Mouse (Mus musculus): Measurements from ENCODE around the gene Cybrd1.

Cybrd1 gene

DNA sequence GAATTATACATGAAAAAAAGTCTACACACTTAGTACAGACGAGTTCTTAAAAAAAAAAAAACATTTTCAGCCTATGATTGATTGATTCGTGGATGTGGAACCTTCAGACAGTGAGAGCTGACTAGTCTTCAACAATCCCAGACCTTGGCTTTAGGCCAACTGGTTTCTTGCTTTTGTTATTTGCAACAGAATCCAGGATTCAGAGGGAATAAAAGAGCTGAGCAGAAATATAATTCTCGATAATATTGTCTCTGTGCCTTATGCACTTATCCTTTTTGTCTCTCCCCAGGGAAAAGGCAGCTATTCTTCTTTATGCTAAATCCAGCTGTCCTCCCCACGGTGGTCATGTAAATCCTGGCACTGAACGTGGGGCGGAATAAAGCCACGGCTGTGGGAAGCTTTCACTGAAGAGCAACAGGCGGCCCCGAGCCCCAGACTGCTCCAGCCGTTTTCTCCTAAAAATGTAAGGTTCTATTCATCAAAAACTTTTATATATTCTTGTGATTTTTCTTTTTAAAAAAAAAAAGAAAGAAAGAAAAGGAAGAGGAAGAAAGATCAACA lies 50.8 kb downstream of the Cybrd1 start:
- no peak for DNase-seq (ENCODE audit: low read depth, low spot score)

DNA sequence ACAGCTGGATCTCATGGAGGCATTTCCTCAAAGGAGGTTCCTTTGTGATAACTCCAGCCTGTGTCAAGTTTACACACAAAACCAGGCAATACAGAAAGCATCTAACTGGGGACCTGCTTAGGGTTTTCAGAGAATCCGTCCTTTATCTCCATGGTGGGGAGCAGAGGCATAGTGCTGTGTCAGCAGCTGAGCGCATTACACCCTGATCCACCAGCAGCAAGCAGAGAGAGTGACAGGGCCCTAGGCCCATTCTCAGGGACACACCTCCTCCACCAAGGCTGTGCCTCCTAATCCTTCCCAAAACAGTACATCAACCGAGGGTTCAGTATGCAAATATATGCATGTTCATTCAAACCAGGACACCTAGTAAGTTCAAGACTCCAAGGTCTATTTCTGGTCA lies 55.3 kb downstream of the Cybrd1 start:
- DNase-seq (ENCODE audit: low read depth, low spot score) = no peak

DNA sequence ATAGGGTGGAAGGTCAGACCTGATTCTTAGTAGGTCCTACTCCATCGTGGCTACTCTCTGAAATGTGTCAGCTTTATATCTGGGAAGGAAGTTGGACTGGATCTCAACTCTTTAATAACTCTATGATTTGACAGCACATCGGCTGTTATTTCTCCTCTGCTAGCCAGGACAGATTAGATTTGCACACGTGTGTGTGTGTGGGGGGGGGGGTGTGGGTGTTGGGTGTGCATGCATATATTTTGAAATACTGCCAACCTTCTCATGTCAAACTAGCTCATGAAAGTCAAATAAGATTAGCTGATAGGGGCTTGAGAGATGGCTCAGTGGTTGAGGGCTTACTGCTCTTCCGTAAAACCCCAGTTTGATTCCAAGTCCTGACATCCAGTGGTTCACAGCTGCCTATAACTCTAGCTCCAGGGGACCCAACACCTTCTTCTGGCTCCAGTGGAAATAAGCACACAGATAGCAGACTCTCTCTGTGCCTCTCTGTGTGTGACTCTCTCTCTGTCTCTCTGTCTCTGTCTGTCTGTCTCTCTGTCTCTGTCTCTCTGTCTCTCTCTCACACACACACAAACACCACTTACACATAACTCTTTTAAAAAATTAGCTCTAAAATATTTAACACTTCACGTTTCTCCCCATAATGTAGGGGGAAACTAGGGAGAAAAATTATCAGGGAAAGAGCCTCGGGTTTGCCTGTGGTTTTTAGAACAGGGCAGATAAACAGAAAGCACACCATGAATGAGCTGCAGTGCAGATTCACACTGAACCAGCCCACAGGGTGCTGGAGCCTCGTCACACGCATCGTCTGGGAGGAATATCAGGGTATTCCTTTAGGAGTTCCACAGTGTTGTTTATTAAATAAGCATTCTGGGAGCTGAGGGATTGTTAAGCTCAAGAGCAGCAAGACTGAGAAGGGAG lies 58.9 kb downstream of the Cybrd1 start:
- DNase-seq (ENCODE audit: low read depth, low spot score) = no peak

DNA sequence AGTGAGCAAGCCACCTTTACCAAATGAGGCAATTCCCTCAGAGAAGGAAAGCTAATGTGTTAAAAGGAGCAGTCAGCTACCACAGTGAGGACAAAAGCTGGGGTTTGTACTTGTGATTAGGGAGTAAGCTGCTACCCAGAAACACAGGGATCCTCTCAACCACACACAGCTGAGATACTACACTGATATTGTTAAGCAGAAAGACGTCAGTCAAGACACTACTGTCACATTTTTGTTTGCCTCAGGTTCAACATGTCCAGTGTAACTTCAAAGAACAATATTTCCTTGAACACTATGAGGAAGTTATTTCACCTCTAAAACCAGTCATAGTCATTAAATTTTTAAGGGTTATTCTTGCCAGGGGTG lies 59.5 kb downstream of the Cybrd1 start:
- DNase-seq (ENCODE audit: low read depth, low spot score) = no peak

DNA sequence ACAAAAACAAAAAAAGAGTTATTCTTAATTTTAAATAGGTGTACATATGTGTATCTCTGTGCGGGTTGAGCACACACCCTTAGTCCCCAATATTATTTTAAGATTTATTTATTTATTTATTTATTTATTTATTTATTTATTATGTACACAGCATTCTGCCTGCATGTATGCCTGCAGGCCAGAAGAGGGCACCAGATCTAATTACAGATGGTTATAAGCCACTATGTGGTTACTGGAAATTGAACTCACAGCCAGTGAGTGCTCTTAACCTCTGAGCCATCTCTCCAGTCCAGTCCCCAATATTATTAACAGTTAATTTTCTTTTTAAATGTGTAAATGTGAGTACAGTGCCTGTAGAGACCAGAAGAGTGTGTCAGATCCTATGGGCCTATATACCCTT lies 60.0 kb downstream of the Cybrd1 start:
- DNase-seq (ENCODE audit: low read depth, low spot score) = no peak

DNA sequence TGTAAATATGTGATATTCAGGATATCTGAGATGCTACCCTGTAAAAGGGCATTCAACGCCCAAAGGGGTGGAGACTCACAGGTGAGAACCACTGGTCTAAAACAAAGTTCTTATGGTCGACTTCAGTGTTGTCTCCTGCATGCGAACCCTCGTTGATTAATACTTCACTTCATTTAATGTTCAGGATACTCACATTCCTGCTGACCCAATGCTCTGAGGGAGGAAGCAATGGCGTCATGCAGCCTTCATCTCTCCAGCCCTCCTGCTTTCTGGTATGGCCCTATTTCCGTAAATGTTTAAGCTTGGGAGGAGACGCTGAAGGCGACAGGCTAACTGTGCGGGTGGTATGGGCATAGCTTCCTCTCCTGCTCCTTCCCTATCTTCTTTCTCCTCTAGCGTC lies 62.0 kb downstream of the Cybrd1 start:
- DNase-seq (ENCODE audit: low read depth, low spot score) = no peak

DNA sequence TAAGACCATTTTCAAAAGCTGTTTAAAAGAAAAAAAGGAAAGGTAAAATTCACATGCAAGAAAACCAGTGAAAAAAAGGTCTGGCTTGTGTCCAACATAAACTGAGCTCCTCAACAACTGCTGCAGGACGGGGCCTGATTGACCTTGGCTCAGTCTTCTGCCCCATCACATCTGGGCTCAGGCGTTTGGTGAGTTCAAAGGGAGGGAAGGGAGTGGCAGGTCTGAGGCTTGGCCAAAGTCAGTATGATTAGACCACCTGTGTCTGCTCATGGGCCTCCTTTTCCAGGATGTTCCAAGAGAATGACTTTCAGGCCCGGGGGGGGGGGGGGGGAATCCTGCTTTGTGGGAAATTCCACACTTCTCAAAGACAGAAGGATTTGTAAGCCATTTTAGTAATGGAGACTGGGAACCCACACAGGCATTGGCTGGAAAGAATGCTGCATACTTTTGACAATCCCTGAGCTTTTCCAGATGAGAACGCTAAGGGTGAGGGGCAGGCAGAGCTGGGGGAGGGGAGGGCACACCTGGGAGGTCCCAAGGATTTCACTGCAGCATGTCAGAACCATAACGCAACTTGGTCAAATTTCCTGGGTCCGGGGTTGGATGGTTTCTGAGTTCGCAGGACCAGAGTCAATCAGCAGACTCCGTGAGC lies 63.0 kb downstream of the Cybrd1 start:
- DNase-seq (ENCODE audit: low read depth, low spot score) = no peak

DNA sequence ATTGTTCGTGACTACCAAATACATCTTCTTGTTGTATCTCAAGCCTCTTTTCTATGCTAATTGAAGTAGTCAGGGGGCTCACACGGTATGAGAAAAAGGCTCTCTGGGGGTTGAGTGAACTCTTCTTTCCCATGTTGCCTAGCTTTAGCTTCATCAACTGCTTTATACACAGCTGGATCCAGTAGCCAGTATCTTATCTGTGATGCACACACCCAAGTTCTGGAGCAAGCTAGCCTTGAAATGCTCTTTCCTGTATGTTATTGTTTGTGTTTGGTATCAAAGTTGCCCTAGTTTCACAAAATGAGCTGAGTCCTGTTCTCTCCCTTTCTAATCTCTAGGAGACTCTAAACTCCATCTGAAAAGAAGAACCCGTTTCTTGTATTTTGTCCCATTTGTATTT lies 70.2 kb downstream of the Cybrd1 start:
- DNase-seq (ENCODE audit: low read depth, low spot score) = no peak

DNA sequence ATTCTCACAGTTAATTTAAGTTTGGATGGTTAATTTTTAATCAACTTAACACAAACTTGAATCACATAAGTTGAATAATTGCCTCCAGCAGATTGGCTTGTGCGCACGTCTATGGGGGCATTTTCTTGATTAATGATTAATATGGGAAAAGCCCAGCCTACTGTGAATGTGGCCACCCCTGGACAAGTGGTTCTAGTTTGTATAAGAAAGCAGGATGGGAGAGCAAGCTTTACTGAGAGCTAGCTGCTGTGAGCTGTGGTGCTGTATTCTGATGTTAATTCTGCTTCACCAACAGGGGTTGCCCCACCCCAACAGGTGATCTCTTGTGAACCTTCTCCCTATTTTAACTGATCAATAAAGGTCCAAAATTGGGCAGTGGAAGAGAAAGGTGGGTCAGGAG lies 71.1 kb downstream of the Cybrd1 start:
- DNase-seq (ENCODE audit: low read depth, low spot score) = no peak

DNA sequence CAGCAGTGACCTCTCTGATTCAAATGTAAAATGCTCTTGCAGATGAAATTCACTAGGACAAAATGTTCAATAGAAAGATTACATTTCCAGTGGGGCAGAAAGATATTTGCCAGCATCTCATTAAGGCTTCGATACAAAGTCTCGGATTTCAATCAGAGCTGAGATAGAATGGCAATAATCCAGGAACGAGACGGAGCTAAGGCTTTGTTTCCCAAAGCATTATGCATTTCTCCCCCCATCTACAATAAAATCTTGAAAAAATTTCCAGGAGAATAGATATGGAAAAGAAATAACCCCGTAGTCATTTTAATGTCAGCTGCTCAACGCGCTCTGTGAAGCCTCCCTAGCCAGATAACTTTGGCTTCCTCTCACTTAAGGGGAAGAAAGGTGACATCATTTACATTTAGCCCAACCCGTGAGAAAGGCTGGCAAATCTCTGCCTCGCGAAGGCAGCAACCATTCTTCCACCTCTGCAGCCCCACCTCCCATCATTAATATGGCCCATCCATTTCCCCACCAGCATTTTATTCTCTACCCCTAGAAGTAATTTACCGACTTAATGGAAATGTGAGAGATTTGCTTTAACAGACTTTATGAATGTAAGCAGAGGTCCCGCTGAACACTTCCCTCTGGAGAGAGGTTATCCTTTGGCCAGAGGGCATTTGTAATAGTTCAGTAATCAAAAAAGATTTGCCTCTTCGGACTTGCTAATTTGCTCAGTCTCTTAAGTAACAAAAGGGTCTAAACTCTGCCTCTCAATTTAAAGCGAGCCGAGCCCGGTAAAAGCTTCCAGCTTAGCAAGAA lies 73.9 kb downstream of the Cybrd1 start:
- no peak for DNase-seq (ENCODE audit: low read depth, low spot score)

DNA sequence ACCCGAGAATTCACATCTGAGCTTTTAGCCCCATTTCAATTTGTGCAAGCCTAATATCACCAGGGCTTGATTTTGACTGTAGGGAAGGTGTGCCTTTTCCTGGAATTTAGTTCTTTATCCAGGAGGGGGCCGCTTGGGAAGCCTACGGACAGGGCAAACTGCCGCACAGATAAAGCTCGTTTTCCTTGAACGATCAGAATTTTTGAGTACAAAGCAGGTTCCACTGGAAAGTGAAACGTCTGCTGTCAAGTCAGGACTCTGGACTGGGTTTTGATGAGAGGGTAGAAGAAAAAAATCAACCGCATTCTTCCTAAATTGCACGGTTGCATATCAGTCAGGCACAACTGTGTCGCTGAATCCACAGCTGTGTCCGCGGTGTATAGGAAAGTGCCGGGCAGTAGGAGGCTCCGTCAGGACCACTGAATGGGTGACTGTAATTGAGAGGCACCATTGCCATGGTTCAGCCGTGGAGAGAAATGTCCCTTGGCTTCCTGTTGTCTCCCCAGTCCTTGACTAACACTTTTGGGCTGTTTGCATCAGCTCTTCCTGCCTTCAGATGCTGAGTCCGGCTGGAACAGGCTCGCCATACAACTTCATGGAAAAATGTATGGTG lies 74.6 kb downstream of the Cybrd1 start:
- DNase-seq (ENCODE audit: low read depth, low spot score) = no peak
